Mouse (Mus musculus) layer of hippocampus, adult 9-10 months (tissue): ENCODE results near the gene Guk1.
A peak's percentile ranks its signal among the peaks of the same experiment; 100 is the strongest.

ENCODE experiments used
- DNase-seq: peaks from one replicate; pipeline ENCODE4 v3.0.0; 2022; ENCODE audit warnings: low spot score

Gene Guk1

DNA sequence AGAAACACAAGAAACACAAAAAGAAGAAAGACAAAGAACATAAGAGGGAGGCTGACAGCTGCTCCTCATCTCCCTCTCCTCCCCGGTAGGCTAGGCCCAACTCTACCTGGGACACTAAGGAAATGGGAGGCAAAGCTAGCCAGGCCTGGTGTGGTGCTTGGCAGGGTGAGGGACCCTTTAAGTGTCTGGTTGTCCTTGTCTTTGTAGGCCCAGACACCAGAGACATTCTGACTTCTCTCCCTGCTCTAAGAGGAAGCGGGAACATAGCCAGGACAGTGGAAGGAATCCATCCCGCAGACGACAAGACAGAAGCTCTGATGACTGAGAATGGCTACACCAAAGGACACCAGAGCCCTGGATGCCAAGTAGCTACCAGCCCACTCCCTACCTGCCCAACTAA lies 18.0 kb upstream of the Guk1 start:
- no peak for DNase-seq

DNA sequence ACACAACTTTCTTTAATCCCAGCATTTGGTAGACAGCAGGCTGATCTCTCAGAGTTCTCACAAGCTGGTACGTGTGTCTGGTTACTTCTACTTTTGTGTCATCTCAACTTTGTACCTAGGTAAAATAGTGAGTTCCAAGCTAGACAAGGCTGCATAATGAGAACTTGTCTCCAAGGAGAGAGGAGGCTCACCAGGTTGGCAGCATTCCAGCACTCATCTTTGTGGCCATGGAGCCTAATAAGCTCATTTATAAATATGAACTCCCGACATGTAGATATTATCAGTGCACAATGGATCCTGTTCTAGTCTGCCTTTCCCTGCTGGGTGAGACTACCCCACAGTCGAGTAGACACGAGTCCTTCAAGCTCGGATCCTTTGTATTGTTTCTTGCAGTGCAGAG lies 17.6 kb upstream of the Guk1 start:
- no peak for DNase-seq

DNA sequence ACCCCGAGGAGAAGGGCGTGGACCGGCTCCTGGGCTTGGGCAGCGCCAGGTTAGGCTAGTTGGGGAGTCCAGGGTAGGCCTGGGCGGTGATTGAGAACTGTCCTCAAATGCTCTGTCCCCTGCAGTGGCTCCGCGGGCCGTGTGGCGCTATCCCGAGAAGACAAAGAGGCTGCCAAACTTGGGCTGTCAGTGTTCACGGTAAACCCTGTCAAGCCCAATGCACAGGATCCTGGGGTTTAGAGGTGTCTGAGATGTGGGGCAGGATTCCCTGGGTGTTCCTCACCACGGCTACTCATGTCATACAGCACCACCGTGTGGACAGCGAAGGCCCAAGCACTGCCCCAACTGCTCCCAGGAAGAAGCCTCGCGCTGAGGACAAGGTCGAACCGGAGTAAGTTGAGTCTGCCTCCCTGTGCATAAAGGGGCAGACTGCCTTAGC lies 17.0 kb upstream of the Guk1 start:
- DNase-seq, result no peak

DNA sequence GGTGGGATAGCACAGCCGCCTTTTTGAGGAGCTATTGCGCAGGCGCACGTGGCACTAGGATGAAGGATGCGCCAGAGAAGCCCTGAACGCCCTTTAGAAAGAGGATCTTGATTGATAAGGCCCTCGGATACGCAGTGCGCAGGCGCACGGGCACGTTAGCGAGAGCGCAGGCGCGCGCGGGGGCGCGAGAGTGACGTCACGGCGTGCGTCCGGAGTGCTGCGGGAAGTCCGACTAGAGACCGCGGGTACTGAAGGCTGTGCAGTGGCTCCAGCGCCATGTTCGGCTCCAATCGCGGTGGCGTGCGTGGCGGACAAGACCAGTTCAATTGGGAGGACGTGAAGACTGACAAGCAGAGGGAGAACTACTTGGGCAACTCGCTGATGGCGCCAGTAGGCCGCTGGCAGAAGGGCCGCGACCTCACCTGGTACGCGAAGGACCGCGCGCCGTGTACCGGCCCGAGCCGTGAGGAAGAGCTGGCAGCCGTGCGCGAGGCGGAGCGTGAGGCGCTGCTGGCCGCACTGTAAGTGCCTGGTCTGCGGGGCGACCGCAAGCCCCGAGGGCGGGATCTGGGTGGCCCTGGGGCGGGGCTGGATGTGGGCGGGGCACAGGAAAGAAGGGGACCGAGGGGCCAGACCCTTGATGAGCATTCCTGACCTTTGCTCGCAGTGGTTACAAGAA lies 16.3 kb upstream of the Guk1 start, which contains the start of gene 2310033P09Rik:
2310033P09Rik (plus strand) TSS at position 169 of the 679 bp plus-strand sequence.
- DNase-seq, result peak; percentile 88

DNA sequence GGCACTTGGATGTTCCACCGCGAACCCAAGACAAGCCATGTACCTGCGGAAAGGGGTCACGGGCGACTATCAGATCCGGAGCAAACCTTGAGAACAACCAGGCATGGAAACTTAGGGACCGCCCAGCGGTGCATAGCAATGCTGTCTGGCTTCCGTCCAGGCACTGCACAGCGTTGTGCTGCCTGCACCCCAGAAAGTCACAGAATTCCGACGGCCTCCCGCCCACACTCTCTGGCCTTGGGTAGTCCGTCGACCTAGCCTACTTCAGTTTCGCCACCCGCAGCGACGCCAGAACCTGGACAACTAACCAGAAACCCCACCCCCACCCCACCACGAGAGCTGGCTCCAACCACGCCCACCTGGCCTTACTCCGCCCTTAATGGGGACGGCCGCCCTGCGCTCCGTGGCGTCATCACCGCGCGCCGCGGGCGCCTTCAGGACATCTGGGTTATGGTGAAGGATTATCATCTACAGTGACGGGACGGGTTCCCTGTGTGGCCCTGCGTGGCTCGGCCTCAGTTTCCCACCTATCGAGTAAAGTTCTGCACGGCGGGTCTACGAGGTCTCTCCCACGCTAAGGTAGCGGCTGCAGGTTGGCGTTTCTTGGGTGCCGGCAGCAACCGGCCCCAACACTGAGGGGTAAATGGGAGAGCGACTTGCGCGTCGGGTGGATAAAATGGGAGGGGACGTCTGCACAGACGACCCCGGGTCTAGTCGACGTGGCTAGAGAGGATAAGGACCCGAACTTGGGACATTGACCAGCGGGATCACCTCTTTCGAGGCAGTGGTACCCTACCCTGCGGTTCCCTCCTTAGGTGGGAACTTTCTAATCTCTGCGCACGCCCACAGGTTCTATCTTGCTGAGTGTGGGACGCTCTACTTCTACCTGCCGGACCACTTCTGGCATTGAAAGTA lies 10.3 kb upstream of the Guk1 start, which contains the start of gene Mrpl55:
Mrpl55 (plus strand) TSS at position 406 of the 915 bp plus-strand sequence.
- DNase-seq, result no peak

DNA sequence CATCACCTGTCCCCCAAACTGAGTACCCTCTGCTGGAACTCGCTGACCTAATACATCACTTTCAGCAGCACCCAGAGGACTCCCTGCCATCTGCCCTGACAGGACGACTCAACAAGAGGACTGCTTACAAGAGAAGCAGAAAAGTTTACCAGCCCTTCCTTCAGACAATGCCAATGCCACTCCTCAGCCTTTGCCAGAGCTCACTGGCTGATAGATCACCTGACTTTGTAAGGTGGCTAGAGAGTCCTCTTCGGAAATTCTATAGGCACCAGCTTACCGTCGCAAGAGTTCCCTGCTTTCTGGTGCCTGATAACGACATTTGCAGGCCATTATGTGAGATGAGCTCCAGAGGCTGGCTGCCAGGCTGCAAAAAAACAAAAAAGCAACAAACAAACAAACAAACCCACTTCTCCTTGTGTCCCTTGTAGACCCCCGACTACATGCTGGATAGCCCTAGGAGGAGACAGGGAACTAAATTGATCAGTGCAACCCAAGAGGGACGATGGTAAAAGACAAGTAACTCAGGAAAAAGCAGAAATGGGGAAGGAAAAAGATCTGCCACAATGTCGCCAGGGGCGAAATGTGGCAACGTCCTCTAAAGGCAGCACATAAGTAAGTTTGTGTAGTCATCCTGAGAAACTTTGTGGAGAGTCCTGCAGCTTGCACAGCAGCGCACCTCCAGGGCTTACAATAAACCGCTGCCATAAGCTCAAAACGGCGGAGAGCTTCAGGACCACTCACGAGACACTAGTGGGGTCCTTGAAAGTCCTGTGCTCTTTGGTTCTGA lies 9.4 kb upstream of the Guk1 start:
- DNase-seq, result no peak

DNA sequence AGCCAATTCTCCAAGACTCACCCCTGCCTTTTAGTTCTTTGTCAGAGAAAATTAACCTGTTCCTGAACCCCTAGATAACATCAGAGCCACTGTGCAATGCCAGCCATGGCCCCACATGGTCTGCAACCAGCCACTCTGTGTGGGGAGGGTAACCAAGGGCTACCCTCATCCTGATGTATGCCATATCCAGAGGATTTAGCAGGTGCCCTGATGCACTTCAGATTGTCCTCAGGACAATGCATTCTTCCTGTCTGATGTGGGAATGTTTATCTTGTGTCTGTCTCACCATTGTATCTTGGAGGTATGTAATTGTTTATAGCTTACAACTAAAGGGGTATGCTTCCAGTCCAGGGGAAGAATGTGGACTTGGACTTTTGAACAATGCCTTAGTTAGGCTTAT lies 4.2 kb upstream of the Guk1 start:
- DNase-seq, result no peak

DNA sequence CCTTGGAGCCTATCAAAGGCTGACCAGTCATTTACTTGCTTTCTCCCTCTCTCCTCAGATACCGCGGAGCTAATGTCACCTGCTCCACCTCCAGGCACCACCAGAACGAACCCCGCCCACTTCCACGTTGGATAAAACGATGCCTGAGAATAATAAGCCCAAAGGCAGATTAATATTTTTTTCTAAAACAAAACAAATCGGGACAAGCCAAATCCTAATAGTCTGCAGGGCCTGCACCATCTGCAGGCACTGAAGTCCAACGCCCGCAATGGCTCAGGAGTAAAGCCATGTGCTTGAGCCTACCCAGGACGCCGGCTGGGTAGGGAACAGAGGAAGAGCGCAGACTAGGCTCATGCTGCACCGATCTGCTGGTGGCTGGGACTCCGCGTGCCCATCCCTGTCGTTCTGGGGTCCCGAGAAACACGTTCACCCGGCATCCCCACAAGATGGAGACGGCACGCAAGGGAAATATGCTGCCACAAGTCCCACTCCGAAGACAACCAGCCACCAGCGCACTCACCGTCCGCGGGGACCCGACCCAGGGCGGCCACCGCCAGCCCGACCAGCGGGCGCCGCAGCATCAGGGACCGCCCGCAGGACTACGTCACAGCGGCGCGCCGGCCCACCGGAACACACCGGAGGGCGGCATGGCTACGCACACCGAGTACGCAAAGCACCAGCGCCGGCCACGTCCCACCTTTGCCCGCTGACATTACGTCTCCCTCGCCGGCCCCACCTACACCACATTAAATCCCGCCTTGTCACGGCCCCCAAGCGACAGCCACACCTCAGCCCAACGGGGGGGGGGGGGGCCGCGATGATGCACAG lies 567 bp downstream of the Guk1 start:
- peak; percentile 71 for DNase-seq

DNA sequence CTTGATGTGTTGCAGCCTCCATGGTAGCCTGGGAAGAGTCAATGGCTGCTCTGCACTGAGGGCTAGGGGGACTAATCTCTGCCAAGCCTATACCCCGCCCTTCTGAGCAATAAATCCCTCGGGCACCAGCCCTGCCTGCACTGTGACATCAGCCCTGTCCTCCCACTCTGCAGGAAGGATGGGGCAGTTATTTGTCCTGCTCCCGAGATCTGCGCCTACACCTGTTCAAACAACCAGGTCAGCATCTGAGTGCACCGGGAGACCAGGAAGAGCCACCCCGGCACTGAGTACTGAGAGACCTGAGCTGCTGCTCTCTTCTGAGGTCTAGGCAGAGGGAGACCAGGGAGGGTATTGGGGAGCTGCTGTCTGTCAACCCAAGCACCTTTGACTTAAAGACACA lies 4.3 kb downstream of the Guk1 start:
- no peak for DNase-seq

DNA sequence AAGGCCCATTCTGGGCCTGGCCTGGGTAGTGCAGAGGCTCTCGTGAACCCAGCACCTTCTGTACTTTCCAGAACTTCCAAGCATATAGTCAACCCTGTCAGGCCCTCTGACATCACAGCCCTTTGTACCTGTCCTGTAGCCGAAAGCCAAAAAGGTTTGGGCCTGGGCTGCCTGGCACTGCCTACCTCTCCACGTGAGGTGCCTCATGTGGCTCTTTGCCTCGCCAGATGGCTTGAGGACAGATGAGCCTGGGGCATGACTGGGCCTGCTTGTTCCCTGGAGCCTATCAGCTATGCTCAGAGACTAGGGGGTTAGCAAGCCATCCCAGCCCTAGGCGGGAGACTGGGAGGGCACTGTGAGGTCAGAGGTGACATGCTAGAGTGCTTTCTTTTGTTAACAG lies 6.5 kb downstream of the Guk1 start:
- no peak for DNase-seq

DNA sequence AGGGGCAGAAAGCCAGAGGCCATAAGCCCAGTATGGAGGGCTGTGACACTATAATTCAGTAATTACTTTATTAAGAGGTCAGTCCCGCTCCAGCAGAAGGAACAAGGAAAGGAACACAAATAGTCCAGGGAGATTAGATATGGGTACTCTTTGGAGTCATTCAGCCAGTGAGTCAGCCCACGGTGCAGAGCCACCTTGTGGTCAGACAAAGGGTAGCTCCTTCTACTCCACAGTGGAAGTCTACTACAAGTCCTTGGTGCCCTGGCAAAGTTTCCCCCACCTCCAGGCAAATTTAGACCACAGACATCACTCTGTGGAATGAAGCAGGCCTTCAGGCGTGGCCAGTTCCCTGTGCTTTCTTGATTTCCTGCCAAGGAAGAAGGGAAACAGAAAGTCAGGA lies 8.2 kb downstream of the Guk1 start:
- peak; percentile 40 for DNase-seq

DNA sequence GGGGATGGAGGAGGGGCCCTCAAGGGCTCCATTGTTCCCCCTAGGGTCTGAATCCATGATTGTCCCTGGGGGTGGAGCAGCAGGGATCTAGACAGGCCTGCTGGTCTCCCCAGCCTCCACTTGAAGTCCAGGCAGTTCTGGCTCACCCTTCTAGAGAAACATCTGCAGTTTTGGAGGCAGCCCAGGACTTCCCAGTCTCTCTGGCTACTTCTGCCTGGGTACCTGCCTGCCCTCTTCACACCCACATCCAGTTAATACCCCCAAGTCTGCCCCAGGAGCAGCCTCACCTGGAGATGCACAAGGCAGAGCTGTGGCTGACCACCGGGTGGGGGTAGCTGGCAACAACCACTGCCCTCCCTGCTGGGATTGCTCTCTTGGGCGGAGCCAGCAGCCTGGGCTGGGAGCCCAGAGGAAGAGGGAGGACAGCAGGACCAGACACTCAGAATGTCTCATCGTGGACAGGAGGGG lies 9.1 kb downstream of the Guk1 start, which contains the start of gene Gjc2:
Gjc2 (minus strand) TSS at position 350 of the 468 bp plus-strand sequence.
- no peak for DNase-seq

DNA sequence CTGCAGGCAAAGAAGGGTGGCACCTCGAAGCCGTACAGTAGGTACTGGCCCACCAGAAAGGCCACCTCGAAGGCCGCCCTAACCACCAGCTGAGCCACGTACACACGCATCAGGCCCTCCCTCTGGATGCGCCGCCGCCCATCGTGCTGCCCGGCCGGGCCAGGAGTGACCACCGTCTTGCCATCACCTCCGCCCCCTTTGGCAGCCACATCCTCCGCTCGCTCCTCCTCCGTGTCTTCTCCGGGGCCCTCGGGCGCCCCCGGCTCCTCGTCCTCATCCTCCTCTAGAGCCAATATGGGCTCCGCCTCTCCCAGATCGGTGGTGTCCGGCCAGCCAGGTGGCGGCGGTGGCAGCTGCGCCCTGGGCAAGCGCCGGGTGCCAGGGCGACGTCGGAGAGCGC lies 15.1 kb downstream of the Guk1 start:
- DNase-seq, result no peak

DNA sequence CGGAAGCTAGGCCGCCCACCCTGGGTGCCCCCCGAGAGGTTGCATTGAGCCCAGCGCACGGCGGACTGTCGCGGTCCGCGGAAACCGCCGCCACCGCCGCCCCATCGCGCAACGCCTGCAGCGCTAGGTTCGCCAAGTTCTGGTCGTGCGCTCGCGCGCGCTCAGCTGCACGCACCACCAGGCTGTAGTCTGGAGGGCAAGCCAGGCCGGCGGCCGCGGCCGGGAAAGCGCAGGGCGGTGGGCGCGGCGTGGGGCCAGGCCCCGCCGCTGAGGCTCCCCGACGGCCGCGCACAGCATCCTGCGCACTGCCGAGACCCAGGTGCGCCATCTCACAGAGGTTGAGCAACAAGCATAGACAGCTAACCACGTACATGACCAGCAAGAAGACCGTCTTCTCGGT lies 15.5 kb downstream of the Guk1 start:
- no peak for DNase-seq

DNA sequence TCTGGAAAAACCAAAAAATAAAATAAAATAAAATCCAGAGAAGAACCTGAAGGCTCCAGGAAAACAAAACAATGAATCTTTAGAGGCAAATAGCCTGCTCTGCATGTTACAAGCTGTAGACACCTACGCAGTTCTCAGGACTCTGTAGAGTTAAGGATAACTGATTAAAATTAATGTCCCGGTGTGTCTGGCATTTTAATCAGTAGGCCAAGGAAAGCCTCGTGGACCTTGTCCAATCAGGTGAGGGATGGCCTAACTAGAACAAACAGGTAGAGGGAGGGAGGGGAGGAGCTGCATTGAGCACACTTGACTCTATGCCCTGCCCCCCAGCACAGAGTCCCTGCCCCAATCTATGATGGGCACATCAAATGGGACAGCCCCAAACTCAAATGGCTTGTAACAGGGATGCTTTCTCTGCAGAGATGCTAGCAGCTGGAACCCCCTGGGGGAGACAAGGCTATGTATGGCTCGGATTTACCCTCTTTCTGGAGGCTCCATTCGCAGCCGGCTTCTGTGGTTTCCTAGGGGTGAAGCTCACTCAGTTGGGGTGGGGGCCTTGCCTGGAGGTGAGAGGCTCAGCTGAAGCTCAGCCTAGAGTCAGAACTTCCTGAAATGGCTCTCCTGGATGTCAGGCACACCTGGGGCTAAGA lies 17.7 kb downstream of the Guk1 start:
- DNase-seq, result no peak

DNA sequence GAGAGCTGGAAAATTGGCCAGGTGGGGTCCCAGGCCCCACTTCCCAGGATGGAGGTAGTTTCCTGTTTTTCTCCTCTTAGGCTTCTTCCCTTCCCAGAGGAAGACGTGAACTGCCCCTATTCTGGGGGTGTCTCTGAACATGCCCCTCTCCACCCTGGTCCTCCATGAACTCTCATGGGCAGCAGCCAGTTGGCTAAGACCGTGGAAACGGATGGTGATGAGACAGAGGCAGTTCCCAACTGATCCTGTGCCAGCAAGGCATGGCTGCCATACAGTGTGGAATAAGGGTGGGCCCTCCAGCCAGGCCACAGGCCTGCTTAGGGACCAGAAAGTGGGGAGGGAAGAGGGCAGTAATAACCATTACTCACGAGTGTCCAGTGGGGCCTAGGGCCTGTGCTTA lies 21.5 kb downstream of the Guk1 start:
- DNase-seq, result no peak

DNA sequence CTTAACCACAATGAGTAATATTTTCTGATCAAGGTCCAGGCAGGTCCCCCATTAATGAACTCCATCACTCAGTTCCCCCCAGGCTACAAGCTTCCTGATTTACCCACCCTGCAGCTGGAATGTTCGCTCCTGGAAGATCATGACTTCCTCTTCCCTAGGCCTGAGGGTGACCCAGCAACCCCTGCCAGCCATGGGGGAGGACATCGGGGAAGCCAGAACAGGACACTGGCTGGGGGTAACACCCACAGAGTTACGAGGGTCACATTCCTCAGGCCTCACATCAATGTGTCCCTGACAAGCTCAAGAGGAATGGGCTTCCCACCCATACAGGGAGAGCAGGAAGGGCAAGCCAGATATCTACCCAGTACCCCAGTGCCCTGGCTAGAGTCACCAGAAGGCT lies 22.2 kb downstream of the Guk1 start:
- DNase-seq, result no peak

DNA sequence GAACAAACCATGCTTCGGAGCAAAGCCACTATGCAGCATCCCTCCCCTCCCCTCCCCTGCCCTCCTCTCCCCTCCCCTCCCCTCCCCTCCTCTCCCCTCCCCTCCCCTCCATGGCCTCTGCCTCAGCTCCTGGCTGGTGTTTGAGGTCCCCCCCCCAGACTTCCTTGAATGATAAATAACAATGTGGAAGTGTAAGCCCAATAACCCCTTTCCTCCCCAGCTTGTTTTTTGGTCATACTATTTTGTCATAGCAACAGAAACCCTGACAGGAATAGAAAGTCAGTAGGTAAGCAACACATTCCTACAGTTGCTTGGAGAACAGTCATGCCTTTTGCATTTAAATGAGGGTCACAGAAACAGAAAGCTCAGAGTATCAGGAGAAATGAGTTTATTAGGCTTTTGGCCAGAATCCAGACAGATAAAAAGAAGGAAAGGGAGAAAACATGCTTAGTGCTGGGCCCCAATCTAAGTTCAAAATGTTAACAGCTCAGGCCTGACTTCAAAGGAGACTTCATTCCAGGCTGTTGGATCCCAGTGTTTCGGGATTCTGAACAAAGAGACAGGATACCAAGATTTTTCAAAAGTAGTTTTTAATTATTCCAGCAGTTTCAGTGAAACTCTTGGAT lies 26.3 kb downstream of the Guk1 start:
- no peak for DNase-seq

DNA sequence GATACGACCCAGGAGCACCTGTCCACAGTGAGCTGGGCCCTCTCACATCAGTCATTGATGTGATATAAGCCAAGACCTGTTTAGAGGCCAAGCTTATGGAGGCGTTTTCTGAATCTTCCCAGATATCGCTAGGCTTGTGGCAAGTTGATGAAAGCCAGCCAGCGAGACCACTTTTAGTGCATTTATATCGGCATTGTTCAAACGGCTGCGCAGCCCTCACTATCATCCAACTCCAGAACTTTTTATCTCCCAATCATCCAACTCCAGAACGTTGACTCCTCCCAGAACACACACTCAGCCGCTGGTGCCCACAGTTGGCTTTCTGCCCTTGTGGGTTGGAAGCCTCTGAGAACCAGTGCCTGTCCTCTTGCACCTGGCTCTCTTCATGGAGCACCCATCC lies 27.6 kb downstream of the Guk1 start:
- DNase-seq, result no peak
